Comparison of ENCODE assay signal across 25 mouse cellular contexts in the genomic region with DNA sequence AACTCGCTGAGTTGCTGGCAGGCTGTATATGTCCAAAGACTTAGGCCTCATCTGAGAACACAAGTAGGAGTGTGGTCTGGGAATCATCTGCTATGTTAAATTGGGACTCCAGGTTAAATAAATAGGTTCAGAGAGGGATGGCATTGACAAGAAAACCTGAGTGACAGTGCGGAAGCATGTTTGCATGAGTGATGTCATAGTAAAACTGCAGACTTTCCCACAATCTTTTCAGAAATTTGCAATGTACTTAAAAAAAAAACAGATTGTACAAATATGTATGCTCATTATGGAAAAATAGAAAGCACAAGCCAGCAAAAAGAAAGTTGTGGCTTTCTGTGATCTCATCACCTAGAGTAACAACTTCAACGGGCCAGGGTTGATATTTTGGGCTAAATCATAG.
"Had no signal": no experiment of that assay in that cellular context is flagged by ENCODE, and none has a peak within 500 bp of the region (broad histone marks: within the 10 kb centered on the region; RNA-seq: fewer than 3 reads in every experiment).

No protein-coding gene starts in this region.

- H3K36me3 ChIP-seq: heart, embryonic 10.5 days; heart, embryonic 12.5 days; hindbrain, embryonic 13.5 days; hindbrain, embryonic 15.5 days; kidney, embryonic 15.5 days; limb, embryonic 13.5 days; limb, embryonic 15.5 days; liver, embryonic 12.5 days had no signal

- H3K9me3 ChIP-seq: heart, embryonic 10.5 days; heart, embryonic 12.5 days; hindbrain, embryonic 13.5 days; hindbrain, embryonic 15.5 days; kidney, embryonic 15.5 days; limb, embryonic 13.5 days; limb, embryonic 15.5 days; liver, embryonic 12.5 days had no signal

- H3K27me3 ChIP-seq: heart, embryonic 12.5 days; kidney, embryonic 15.5 days; limb, embryonic 13.5 days; limb, embryonic 15.5 days; liver, embryonic 12.5 days had no signal

- H3K4me2 ChIP-seq: heart, embryonic 12.5 days; hindbrain, embryonic 13.5 days; hindbrain, embryonic 15.5 days; kidney, embryonic 15.5 days; limb, embryonic 13.5 days; limb, embryonic 15.5 days; liver, embryonic 12.5 days had no signal

- DNase-seq: gastrocnemius, postnatal 14 days; gastrocnemius, postnatal 36 days; heart, adult 18-20 months; heart, postnatal 10 days; heart, postnatal 36 days; kidney, adult 11 months; kidney, adult 2 months; kidney, adult 9 months; kidney, postnatal 14 days; kidney, postnatal 36 days; layer of hippocampus, adult 9-11 months; layer of hippocampus, postnatal 36 days; left cerebral cortex, postnatal 4 days had no signal

- H3K4me3 ChIP-seq: heart, embryonic 10.5 days; heart, embryonic 12.5 days; hindbrain, embryonic 13.5 days; hindbrain, embryonic 15.5 days; kidney, embryonic 15.5 days; limb, embryonic 13.5 days; limb, embryonic 15.5 days; liver, embryonic 12.5 days had no signal

- H3K9ac ChIP-seq: heart, embryonic 12.5 days; hindbrain, embryonic 13.5 days; hindbrain, embryonic 15.5 days; kidney, embryonic 15.5 days; limb, embryonic 13.5 days; limb, embryonic 15.5 days; liver, embryonic 12.5 days; liver, embryonic 14.5 days had no signal

- H3K4me1 ChIP-seq: limb, embryonic 13.5 days; limb, embryonic 15.5 days; liver, embryonic 12.5 days had no signal

- ATAC-seq: hindbrain, postnatal 0 days; intestine, embryonic 16.5 days; liver, embryonic 12.5 days had no signal

- H3K27ac ChIP-seq: heart, embryonic 10.5 days; hindbrain, embryonic 13.5 days; hindbrain, embryonic 15.5 days; hindbrain, postnatal 0 days; kidney, embryonic 15.5 days; kidney, postnatal 0 days; limb, embryonic 13.5 days; limb, embryonic 15.5 days; liver, embryonic 12.5 days; liver, embryonic 14.5 days had no signal
